Mouse (Mus musculus) intestine, embryonic 14.5 days (tissue): ENCODE measurements around the gene Jmjd1c. TPM values are rescaled to one million over a fixed set of nuclear protein-coding genes. Genes with fewer than 3 reads are reported as not detected.

Experiments used
- ATAC-seq: fragments of 200-750 bp; cut with Nextera tagmentation; replicated peaks from 2 replicates; pipeline ENCODE4 v1.8.0; 2017; ENCODE audit warnings: low read depth, moderate number of reproducible peaks, moderate TSS enrichment, moderate library complexity; ENCODE audit not compliant: low FRiP score, low TSS enrichment
- DNase-seq: peaks from one replicate; pipeline ENCODE4 v3.0.0-alpha.2; 2018; ENCODE audit warnings: low spot score
- H3K27ac ChIP-seq: fragments of 300-500 bp; sonication (generic); 2 replicates; pipeline ENCODE4 v1.5.1; 2014; ENCODE audit warnings: low read depth, mild to moderate bottlenecking, control low read depth
- H3K27me3 ChIP-seq: fragments of 300-500 bp; sonication (generic); replicated peaks from 2 replicates; pipeline ENCODE4 v1.6.1; 2014; ENCODE audit warnings: low read length, control low read depth; ENCODE audit not compliant: control insufficient read depth, insufficient read depth
- H3K36me3 ChIP-seq: fragments of 300-500 bp; sonication (generic); 2 replicates; pipeline ENCODE4 v1.6.1; 2014; ENCODE audit warnings: low read length, control low read depth; ENCODE audit not compliant: control insufficient read depth, insufficient read depth
- H3K4me1 ChIP-seq: fragments of 300-500 bp; sonication (generic); replicated peaks from 2 replicates; pipeline ENCODE4 v1.6.1; 2014; ENCODE audit warnings: low read length, control low read depth, mixed read lengths; ENCODE audit not compliant: control insufficient read depth, insufficient read depth
- H3K4me2 ChIP-seq: fragments of 300-500 bp; sonication (generic); 2 replicates; pipeline ENCODE4 v1.6.1; 2014; ENCODE audit warnings: low read length
- H3K4me3 ChIP-seq: fragments of 300-500 bp; sonication (generic); 2 replicates; pipeline ENCODE4 v1.5.1; 2014; ENCODE audit warnings: low read depth, low read length, control low read depth, mixed read lengths
- H3K9ac ChIP-seq: fragments of 300-500 bp; sonication (generic); 2 replicates; pipeline ENCODE4 v1.6.1; 2014; ENCODE audit warnings: mild to moderate bottlenecking, low read length
- H3K9me3 ChIP-seq: fragments of 300-500 bp; sonication (generic); 2 replicates; pipeline ENCODE4 v1.6.1; 2016; ENCODE audit warnings: low read length, control low read depth; ENCODE audit not compliant: control insufficient read depth
- WGBS: fragments of 180-500 bp; shearing (Covaris S2); extraction: QIAGEN DNeasy Blood & Tissue Kit; methylation state at CpG from one replicate; pipeline ENCODE4 v1.1.7; 2014; 5-methylcytosine and 5-hydroxymethylcytosine counted together
- polyA plus RNA-seq: library from polyadenylated mRNA; unstranded; fragments of >200 nt; fragmentation: Nextera tagmentation; extraction: Ambion mirVana; gene quantifications from 2 replicates; pipeline ENCODE4 v1.2.1, GENCODE M21; 2014

The Jmjd1c gene
- polyA plus RNA-seq, 1 experiment from 2014 or later = 47.5 TPM

- DNase-seq (peak; percentile 37), ATAC-seq (no peak)
- WGBS = 86% methylated on average over 11 of the region's 11 CpGs
- H3K4me1 ChIP-seq = peaks cover 39% of the 10 kb centered on the region
- no peak overlapping the region for H3K4me2 ChIP-seq
- H3K9ac ChIP-seq = no peak overlapping the region
- no peak overlapping the region for H3K27ac ChIP-seq
- H3K27me3 ChIP-seq = no peaks in the 10 kb centered on the region
- no peak overlapping the region for H3K4me3 ChIP-seq
- no peaks in the 10 kb centered on the region for H3K9me3 ChIP-seq
- 0 out of 2 replicates have a peak, but pooled peaks cover 2% of the 10 kb centered on the region for H3K36me3 ChIP-seq
These were observed 17.9 kb downstream of the Jmjd1c start for GRCm38 (mm10) chr10:67113833-67114232.

GRCm38 (mm10) chr10:67115115-67115514 is 19.2 kb downstream of the Jmjd1c start:
- 22% methylated on average over 6 of the region's 6 CpGs for WGBS
- no peak for ATAC-seq
- no peak overlapping the region for H3K4me2 ChIP-seq

GRCm38 (mm10) chr10:67115666-67116091 is 19.8 kb downstream of the Jmjd1c start:
- no peak overlapping the region for H3K9ac ChIP-seq
- H3K36me3 ChIP-seq = no peaks in the 10 kb centered on the region
- H3K27me3 ChIP-seq = no peaks in the 10 kb centered on the region
- no peaks in the 10 kb centered on the region for H3K9me3 ChIP-seq
- WGBS = 6% methylated on average over 5 of the region's 5 CpGs
- no peak overlapping the region for H3K4me3 ChIP-seq
- no peak overlapping the region for H3K4me2 ChIP-seq
- DNase-seq (peak; percentile 58), ATAC-seq (peak; percentile 38; the same call in 1 of the 2 replicates)
- H3K4me1 ChIP-seq = peaks cover 47% of the 10 kb centered on the region
- H3K27ac ChIP-seq = peak overlapping the region; percentile 57

More at GRCm38 (mm10) chr10:67115115-67115514, 19.2 kb downstream of the Jmjd1c start:
- peak; percentile 51 for DNase-seq
- no peaks in the 10 kb centered on the region for H3K9me3 ChIP-seq
- peak overlapping the region; percentile 57 for H3K27ac ChIP-seq
- no peak overlapping the region for H3K4me3 ChIP-seq
- no peaks in the 10 kb centered on the region for H3K36me3 ChIP-seq
- H3K27me3 ChIP-seq = no peaks in the 10 kb centered on the region
- peaks cover 47% of the 10 kb centered on the region for H3K4me1 ChIP-seq
- no peak overlapping the region for H3K9ac ChIP-seq

- H3K4me1 ChIP-seq = peaks cover 42% of the 10 kb centered on the region
- WGBS = 69% methylated on average over 8 of the region's 8 CpGs
- H3K27ac ChIP-seq = no peak overlapping the region; the same call in 1 of the 2 replicates
- no peak overlapping the region for H3K4me2 ChIP-seq
- H3K9ac ChIP-seq = no peak overlapping the region
- H3K4me3 ChIP-seq = no peak overlapping the region
- H3K27me3 ChIP-seq = no peaks in the 10 kb centered on the region
- no peaks in the 10 kb centered on the region for H3K9me3 ChIP-seq
- peak; percentile 46 for DNase-seq
- no peaks in the 10 kb centered on the region for H3K36me3 ChIP-seq
- no peak for ATAC-seq
These were observed 20.3 kb downstream of the Jmjd1c start for GRCm38 (mm10) chr10:67116251-67116650.

- H3K9me3 ChIP-seq = no peaks in the 10 kb centered on the region
- ATAC-seq = no peak
- no peak overlapping the region for H3K4me2 ChIP-seq
- peaks cover 32% of the 10 kb centered on the region for H3K4me1 ChIP-seq
- H3K36me3 ChIP-seq = no peaks in the 10 kb centered on the region
- H3K4me3 ChIP-seq = no peak overlapping the region
- no peaks in the 10 kb centered on the region for H3K27me3 ChIP-seq
- WGBS = 48% methylated on average over 7 of the region's 7 CpGs
- H3K9ac ChIP-seq = no peak overlapping the region
- H3K27ac ChIP-seq = no peak overlapping the region
- peak; percentile 47 for DNase-seq
These were observed 23.4 kb downstream of the Jmjd1c start for GRCm38 (mm10) chr10:67119291-67119690.

GRCm38 (mm10) chr10:67120180-67120579 is 24.3 kb downstream of the Jmjd1c start:
- H3K36me3 ChIP-seq = no peaks in the 10 kb centered on the region
- ATAC-seq = no peak
- H3K27me3 ChIP-seq = no peaks in the 10 kb centered on the region
- peak; percentile 25 for DNase-seq
- no peak overlapping the region for H3K4me2 ChIP-seq
- H3K4me1 ChIP-seq = peaks cover 28% of the 10 kb centered on the region
- H3K9me3 ChIP-seq = no peaks in the 10 kb centered on the region
- H3K27ac ChIP-seq = no peak overlapping the region
- WGBS = 62% methylated on average over 4 of the region's 4 CpGs
- H3K4me3 ChIP-seq = no peak overlapping the region
- H3K9ac ChIP-seq = no peak overlapping the region

GRCm38 (mm10) chr10:67120640-67121039 is 24.7 kb downstream of the Jmjd1c start:
- 73% methylated on average over 2 of the region's 2 CpGs for WGBS
- Histone ChIP-seq H3K36me3 (no peaks in the 10 kb centered on the region), H3K4me2 (no peak overlapping the region), H3K27ac (no peak overlapping the region), H3K4me1 (peaks cover 24% of the 10 kb centered on the region), H3K9ac (no peak overlapping the region), H3K4me3 (no peak overlapping the region), H3K9me3 (no peaks in the 10 kb centered on the region), H3K27me3 (no peaks in the 10 kb centered on the region)
- no peak for ATAC-seq
- no peak for DNase-seq

- no peak for DNase-seq
- H3K4me1 ChIP-seq = peaks cover 19% of the 10 kb centered on the region
- WGBS = 63% methylated on average over 2 of the region's 2 CpGs
These were observed 27.8 kb downstream of the Jmjd1c start for GRCm38 (mm10) chr10:67123756-67124155.

GRCm38 (mm10) chr10:67124156-67124555 is 28.2 kb downstream of the Jmjd1c start:
- no peak for ATAC-seq
- Histone ChIP-seq H3K27me3 (no peaks in the 10 kb centered on the region), H3K36me3 (no peaks in the 10 kb centered on the region), H3K27ac (no peak overlapping the region), H3K4me1 (peaks cover 15% of the 10 kb centered on the region), H3K9me3 (no peaks in the 10 kb centered on the region), H3K9ac (no peak overlapping the region), H3K4me2 (no peak overlapping the region), H3K4me3 (no peak overlapping the region)
- peak; percentile 28 for DNase-seq
- 86% methylated on average over 4 of the region's 4 CpGs for WGBS

More at GRCm38 (mm10) chr10:67123756-67124155, 27.8 kb downstream of the Jmjd1c start:
- H3K9me3 ChIP-seq = no peaks in the 10 kb centered on the region
- ATAC-seq = no peak
- H3K9ac ChIP-seq = no peak overlapping the region
- H3K4me2 ChIP-seq = no peak overlapping the region
- no peaks in the 10 kb centered on the region for H3K27me3 ChIP-seq
- H3K36me3 ChIP-seq = no peaks in the 10 kb centered on the region
- H3K4me3 ChIP-seq = no peak overlapping the region
- H3K27ac ChIP-seq = no peak overlapping the region
